ENCODE assay signal across 19 mouse cellular contexts in the genomic region with DNA sequence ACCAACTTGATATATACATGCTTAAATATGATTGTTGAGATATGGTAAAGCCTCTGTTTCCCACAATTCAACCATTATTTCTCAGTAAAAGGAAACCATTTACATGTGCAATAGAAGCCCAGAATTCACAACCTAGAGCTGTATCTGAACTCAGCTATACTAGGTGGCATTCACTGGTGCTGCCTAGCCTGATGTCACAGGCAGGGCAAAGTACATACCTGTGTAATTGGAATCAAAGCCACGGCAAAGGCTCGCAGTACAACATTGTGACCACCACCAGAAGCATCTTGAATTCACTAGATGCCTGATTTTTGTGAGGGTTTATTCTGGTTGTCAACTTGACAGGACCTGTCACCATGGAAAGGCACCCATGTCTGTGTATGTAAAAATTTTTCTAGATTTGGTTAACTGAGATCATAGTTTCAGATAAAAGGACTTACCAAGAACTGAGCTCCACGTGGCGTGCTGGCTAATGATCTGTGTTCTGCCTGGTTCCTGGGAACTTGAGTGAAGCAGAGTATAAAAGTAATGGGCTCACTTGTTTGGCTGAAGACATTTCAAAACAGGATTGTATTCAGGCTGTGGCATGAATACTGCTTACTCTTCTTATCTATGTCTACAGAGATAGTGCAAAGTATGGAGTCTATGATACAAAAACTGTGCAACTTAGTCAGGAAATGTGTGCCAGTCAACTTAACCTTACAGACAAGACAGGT.
"Had no signal": no experiment of that assay in that cellular context is flagged by ENCODE, and none has a peak within 500 bp of the region (broad histone marks: within the 10 kb centered on the region; RNA-seq: fewer than 3 reads in every experiment).

No protein-coding gene starts in this region.

- H3K4me1 ChIP-seq: liver, embryonic 15.5 days; midbrain, embryonic 13.5 days; midbrain, embryonic 15.5 days; neural tube, embryonic 12.5 days; stomach, embryonic 15.5 days had no signal

- H3K9ac ChIP-seq: liver, embryonic 15.5 days; liver, postnatal 0 days; lung, embryonic 15.5 days; midbrain, embryonic 13.5 days; midbrain, embryonic 15.5 days; neural tube, embryonic 12.5 days; stomach, embryonic 15.5 days had no signal

- H3K9me3 ChIP-seq: liver, embryonic 15.5 days; lung, embryonic 15.5 days; megakaryocyte, embryonic 14.5 days; midbrain, embryonic 13.5 days; midbrain, embryonic 15.5 days; neural tube, embryonic 12.5 days; stomach, embryonic 15.5 days had no signal

- H3K4me3 ChIP-seq: liver, embryonic 15.5 days; lung, embryonic 15.5 days; megakaryocyte, embryonic 14.5 days; midbrain, embryonic 13.5 days; midbrain, embryonic 15.5 days; myocyte; neural tube, embryonic 12.5 days; stomach, embryonic 15.5 days had no signal

- H3K27me3 ChIP-seq: liver, embryonic 15.5 days; lung, embryonic 15.5 days; megakaryocyte, embryonic 14.5 days; midbrain, embryonic 13.5 days; midbrain, embryonic 15.5 days; neural tube, embryonic 12.5 days; stomach, embryonic 15.5 days had no signal

- DNase-seq: liver, postnatal 0 days; lung, adult 2 months; lung, postnatal 14 days; lung, postnatal 36 days; right cerebral cortex, postnatal 14 days; thymus, adult 2 months; thymus, postnatal 25 days; thymus, postnatal 4 days had no signal

- H3K36me3 ChIP-seq: liver, embryonic 15.5 days; lung, embryonic 15.5 days; midbrain, embryonic 13.5 days; midbrain, embryonic 15.5 days; neural tube, embryonic 12.5 days; stomach, embryonic 15.5 days had no signal

- H3K4me2 ChIP-seq: liver, embryonic 15.5 days; lung, embryonic 15.5 days; midbrain, embryonic 11.5 days; midbrain, embryonic 13.5 days; midbrain, embryonic 15.5 days; neural tube, embryonic 12.5 days; stomach, embryonic 15.5 days had no signal

- ATAC-seq: liver, postnatal 0 days; lung, postnatal 0 days; midbrain, embryonic 13.5 days; midbrain, embryonic 15.5 days had no signal

- H3K27ac ChIP-seq: liver, embryonic 15.5 days; lung, embryonic 15.5 days; macrophage; midbrain, embryonic 13.5 days; midbrain, embryonic 15.5 days; neural tube, embryonic 12.5 days; stomach, embryonic 15.5 days had no signal
